Mouse (Mus musculus): Measurements from ENCODE around the gene Il15.

DNA sequence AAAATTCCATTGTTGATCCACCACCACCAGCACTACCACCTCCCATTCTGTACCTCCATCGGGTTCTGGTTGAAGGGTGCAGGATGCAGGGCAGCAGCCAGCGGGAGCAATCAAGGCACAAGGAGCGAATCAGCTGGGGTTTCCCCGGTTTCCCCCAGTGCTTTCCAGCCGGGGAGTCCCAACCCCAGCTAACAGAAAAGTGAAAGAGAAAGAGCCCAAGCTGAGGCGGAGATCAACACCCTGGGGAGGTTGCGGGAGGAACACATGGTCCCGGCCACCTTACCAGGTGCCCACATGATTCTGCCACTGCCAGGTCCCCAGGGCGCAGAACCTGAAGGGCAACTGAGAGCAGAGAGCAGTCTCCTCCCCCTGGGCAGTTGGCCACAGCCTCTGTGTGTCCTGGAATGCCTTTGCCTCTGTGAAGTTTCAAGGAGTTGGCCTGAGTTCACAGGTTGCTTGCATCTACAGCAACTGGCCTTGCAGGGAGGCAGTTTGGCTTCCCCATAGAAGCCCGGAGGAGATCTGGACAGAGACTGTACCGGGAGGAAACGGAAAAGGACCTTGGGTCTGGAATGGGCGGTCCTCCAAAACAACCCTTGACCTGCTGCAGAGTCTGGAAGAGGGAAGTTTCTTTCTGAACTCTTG, at the start of gene Il15:
- TF ChIP-seq CTCF (IDR thresholded peaks at IDR 0.05; ENCODE audit: extremely low read depth, insufficient read depth, insufficient read length, insufficient replicate concordance) (no peak), POLR2A (IDR thresholded peaks at IDR 0.05; ENCODE audit: low read depth, low read length) (no peak)

All from spleen, adult 2 months (tissue).